Mouse (Mus musculus) right cerebral cortex, adult 18-20 months (tissue): Measurements from ENCODE around the gene Frmd4b.
"Not testable (repeated sequence)": the region's sequence is repeated elsewhere in the genome, so short reads cannot be mapped to it uniquely, and the experiment has no call there.

Experiments
- DNase-seq: peaks from one replicate; pipeline ENCODE4 v3.0.0; 2022; ENCODE audit warnings: mixed read lengths

Frmd4b gene

DNA sequence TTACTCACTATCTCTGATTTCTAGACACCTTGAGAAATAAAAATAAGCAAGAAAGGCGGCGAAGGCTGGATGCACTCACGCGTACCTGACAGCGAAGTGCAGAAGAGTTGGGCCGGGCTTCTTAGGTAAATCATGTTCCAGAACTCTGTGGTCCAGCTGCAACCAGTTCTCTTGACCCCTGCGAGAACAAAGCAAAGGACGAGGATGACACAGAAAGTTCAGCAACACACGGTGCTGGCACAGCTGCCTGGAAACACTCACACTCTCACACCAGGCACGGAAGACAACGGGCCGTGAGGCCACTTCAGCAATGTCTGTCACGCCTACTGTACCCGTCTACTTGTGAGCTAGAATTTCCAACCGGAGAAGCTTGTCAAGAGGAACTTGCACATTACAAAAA, 204.9 kb downstream of the Frmd4b start:
- no peak for DNase-seq

- no peak for DNase-seq
Measured at GRCm38 (mm10) chr6:97411327-97411726, 206.0 kb downstream of the Frmd4b start.

DNA sequence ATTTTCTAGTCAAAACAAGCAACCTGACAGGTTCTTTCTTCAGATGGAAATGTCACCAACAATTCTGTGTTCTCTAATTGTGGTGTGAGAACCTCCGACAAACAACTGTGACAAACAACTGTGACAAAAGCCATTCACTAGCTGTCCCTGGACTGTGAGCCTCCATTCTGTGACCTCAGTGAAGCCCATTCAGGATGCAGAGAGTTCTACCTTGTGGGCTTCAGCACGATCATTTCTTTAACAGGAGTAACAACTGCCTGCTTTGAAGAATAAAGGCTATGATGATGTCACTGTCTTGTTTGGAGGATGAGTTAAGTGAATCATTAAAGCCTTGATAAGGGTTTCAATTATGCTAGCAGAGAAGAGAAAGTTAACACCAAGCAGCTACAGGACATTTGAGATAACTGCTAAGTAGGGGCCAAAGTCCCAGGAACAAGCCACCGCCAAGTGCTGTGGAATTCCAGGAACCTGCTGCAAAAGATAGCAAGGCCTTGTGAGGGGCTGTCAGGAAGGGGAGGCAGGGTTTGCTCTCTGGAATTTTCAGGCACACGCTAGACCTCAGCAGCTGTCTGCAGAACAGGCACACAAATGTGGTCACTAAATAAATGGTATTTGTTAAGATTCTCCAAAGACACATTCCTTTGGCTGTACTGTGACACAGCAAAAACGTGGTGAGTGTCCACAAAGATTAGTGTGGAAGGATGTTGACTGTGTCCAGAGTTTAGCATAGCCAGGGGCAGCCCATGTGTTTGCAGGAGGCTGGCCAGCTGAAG, 207.7 kb downstream of the Frmd4b start:
- DNase-seq, result no peak

DNA sequence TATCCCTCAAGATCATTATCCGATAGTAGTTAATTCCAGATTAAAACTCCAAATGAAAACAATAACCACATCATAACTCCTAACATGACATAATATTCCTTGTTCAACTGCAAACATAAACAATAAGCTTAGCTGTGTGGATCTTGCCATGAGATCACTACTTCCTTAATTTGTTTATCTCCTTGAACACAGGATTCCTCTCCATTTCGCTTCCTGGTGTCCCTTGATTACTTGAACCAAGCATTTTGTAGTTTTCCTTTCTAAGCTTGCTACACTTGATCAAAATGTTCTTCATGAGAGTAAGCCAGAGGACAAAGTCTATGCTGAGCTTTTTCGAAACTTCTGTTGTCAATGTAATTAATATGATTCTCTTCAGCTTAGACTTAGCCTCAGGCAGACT, 209.4 kb downstream of the Frmd4b start:
- DNase-seq, result no peak

GRCm38 (mm10) chr6:97407425-97407824, 209.9 kb downstream of the Frmd4b start:
- no peak for DNase-seq

GRCm38 (mm10) chr6:97405311-97405710, 212.0 kb downstream of the Frmd4b start:
- DNase-seq, result peak; percentile 26

- DNase-seq, result no peak
Measured at GRCm38 (mm10) chr6:97402822-97403472, 214.4 kb downstream of the Frmd4b start.

- DNase-seq, result no peak
Measured at GRCm38 (mm10) chr6:97400446-97400845, 216.9 kb downstream of the Frmd4b start.

DNA sequence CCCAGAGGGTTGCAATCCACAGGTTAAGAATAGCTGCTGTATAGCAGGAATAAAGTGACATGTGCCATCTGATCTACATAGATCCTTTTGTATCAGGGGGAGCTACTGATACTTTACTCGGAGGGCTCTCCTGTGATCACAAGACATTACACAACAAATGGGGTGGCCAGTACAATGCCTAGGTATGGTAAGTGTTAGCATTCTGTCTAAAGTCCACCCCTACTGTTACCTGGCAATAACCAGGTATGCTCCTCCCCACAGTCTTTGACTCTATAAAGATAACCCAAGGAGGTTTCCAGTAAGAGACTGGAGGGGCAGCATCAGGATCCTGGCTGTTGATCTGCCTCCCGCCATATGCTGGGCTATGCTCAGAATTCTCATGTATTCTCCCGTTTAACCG, 219.4 kb downstream of the Frmd4b start:
- DNase-seq, result no peak

DNA sequence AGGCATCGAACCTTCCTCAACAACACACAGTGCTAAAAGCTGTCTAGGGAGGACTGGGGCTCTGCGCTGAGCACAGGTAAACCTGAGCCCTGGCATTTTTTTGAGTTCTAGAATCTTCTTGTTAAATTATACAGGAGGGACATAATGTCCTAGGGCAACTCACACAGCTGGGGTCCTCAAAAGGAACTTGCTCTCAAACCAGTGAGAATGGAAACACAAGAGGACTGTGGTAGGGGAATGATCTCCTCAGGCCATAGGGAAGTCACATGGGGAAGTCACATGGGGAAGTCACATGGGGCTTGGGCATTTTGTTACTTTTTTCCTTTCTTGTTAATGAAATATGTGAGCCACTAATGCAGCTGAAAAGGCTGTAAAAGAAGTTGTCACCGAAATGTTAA, 220.4 kb downstream of the Frmd4b start:
- no peak for DNase-seq

- no peak for DNase-seq
Measured at GRCm38 (mm10) chr6:97396351-97396956, 220.9 kb downstream of the Frmd4b start.

- DNase-seq, result peak; percentile 19
Measured at GRCm38 (mm10) chr6:97395477-97396350, 221.6 kb downstream of the Frmd4b start.

- no peak for DNase-seq
Measured at GRCm38 (mm10) chr6:97394473-97395075, 222.8 kb downstream of the Frmd4b start.

- DNase-seq, result no peak
Measured at GRCm38 (mm10) chr6:97392912-97393311, 224.4 kb downstream of the Frmd4b start.

- DNase-seq, result no peak
Measured at GRCm38 (mm10) chr6:97387388-97387787, 230.0 kb downstream of the Frmd4b start.

GRCm38 (mm10) chr6:97384918-97385317, 232.4 kb downstream of the Frmd4b start:
- no peak for DNase-seq

DNA sequence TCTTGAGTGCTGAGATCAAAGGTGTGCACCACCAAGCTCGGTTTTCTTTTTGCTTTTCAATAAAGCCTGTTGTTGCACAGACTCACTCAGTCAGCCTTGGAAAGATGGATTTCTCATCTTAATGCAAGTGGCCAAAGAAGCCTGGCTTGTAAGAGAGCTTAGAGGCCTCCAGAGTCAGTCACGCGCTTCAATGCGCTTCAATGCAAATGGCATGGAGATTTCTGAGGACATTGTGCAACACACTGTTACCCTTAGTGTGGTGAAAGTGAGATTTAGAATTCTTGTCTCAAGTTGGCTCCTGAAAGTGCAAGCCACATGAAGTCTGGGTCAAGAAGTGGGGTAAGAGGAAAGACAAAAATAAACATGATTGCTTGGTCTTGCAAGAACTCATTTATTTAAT, 236.1 kb downstream of the Frmd4b start:
- no peak for DNase-seq

DNA sequence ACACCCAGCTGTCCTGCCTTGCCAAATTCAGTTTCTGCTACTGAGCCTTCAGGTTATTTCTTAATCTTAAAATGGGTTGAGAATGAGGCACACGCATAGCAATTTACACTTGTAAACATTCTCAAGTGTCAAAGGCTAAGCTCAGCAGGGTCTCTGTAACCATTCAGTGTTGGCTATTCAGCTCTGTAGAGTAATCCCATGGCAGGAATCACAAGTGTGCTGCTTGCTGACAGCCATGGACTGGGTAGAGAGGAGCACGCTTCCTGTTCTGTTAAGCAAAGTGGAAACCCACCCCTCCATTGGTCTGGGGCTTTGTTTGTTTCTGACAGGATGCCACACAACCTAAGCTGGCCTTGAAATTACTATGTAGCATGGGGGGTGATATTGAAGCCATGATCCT, 246.4 kb downstream of the Frmd4b start:
- no peak for DNase-seq

DNA sequence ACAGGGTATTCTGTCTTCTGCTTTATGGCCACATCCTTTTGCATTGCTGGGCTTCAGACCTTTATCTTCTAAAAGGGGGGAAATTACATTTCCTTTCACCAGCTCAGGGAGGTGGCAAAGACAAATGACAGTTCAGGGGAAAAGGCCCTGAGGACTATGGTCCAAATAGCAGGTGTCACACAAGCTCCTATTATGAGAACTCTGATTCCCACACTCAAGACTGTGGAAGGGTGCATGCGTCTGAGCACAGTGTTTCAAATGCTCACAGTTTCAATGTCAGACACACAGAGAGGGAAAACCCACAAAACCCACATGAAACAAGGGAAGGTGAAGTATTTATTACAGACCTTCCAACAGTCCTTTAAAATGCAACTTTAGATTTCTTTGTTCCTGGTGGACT, 246.9 kb downstream of the Frmd4b start:
- DNase-seq, result no peak

GRCm38 (mm10) chr6:97363846-97364245, 253.5 kb downstream of the Frmd4b start:
- DNase-seq, result no peak

DNA sequence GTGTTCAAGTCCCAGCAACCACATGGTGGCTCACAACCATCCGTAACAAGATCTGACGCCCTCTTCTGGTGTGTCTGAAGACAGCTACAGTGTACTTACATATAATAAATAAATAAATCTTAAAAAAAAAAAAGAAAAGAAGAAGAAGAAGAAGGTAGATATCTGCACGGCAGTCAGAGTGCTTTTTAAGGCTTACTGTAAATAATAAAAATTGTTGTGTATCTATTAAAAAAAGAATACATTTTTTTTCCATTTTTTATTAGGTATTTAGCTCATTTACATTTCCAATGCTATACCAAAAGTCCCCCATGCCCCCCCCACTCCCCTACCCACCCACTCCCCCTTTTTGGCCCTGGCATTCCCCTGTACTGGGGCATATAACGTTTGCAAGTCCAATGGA, 259.7 kb downstream of the Frmd4b start:
- DNase-seq, result not testable (repeated sequence)

DNA sequence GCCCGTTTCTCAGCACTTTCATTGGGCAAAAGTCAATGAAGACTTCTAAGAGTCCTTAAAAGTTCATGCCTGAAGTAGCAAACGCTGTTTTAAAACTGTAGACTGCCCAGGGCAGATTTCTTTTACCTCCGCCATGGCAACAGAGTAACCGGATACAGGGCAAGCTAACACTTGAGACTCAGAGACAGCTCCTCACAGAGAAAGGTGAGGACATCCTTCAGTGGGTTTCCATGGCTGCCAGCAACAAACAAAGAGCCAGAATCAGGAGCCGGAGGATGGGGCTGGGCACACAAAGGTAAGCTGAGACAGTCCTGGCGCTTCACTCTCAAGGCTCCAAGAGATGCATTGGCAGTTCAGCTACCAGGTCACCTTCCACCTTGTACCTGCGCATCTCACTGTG, 260.7 kb downstream of the Frmd4b start:
- DNase-seq, result no peak

DNA sequence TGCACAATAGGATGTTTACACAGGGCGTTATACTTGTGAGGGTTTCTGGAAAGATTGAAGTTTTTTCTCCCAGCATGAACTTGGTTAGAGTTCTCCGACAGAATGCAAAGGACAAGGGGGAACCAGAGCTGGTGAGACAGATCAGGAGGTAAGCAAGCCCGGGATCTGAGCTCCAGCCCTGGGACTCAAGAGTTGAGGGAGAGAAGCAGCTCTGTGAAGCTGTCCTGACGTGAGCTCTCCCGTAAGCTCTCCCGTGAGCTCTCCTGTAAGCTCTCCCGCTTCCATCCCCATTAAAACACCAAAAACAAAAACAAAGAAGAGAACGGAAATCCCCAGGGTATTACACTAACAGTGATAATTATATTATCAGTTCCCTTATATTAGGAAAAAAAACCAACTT, 262.2 kb downstream of the Frmd4b start:
- DNase-seq, result no peak
